Mouse (Mus musculus): ENCODE measurements at regions not wholly inside any gene's neighbourhood (a gene's known extent, or its start where the extent isn't known, plus 50 kb on each side); places are given as distances from the start of the nearest gene placed in this dataset.

GRCm38 (mm10) chr5:28943571-28944316 is 252.0 kb upstream of the Rnf32 start:
- in situ Hi-C loops (cut with MboI; ENCODE audit: low pct_unique_long_range_greater_than_20kb in 1 of 2, low sequenced_read_pairs in 2 of 2, unreplicated experiment in 1 of 2) = no loop called here

DNA sequence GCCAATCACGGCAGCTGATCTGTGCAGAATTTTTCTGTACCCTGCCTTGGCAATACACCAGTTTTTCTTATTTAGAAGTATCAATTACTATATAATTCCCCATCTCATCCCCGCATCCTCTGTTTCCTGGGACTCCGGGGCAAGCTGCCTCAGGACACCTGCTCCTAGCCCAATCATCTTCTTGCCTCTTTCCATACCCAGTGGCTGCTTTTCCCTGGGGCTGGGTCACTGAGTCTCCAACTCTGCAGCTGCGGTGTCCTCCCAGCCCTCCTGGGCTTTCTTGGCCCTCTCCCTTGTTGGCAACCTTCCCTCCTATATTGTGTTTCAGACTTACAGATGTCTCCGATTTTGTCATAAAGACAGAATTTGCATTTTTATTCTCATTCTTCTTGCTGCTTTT is 254.8 kb upstream of the Rnf32 start:
- in situ Hi-C loops (cut with MboI; ENCODE audit: low pct_unique_long_range_greater_than_20kb in 1 of 2, low sequenced_read_pairs in 2 of 2, unreplicated experiment in 1 of 2) = no loop called here

DNA sequence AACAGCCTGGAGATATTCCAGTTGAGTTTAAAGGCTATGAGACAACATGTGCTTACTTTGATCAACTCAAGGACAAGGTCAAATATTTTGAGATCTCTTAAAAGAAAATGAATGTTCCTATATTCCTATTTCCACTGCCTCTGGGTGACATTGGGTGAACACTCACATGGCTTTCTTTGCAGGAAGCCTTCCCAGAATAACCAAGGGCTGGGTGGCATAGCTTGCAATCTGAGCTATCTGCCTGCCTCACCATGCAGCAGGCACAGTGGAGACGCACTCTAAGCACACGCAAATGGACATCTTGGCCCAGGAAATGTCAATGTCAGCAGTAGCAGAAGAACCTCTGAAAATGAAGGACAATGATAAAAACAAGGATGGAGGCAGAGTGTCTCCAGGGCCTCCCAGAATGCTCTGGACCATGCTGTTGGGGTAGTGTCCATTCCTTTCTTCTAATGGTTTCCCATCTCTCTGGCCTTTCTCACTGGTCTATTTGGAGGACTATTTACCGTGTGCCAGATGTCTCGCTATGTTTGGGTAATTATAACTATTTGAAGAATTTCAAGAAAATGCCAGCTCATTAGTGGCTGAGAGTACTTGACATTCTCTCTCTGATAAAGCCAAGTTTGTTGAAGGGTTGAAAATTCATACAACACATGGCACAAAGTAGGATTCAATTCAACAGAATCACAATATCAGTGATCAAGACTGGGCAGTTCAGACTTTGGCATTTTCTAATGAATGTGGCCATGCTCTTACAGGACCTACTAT is 276.3 kb upstream of the Rnf32 start:
- in situ Hi-C loops (cut with MboI; ENCODE audit: low pct_unique_long_range_greater_than_20kb in 1 of 2, low sequenced_read_pairs in 2 of 2, unreplicated experiment in 1 of 2) = no loop called here

GRCm38 (mm10) chr5:28904500-28904899 is 291.3 kb upstream of the Rnf32 start:
- in situ Hi-C loops (cut with MboI; ENCODE audit: low pct_unique_long_range_greater_than_20kb in 1 of 2, low sequenced_read_pairs in 2 of 2, unreplicated experiment in 1 of 2) = no loop called here

GRCm38 (mm10) chr5:28903805-28904320 is 291.9 kb upstream of the Rnf32 start:
- in situ Hi-C loops (cut with MboI; ENCODE audit: low pct_unique_long_range_greater_than_20kb in 1 of 2, low sequenced_read_pairs in 2 of 2, unreplicated experiment in 1 of 2) = no loop called here

- in situ Hi-C loops (cut with MboI; ENCODE audit: low pct_unique_long_range_greater_than_20kb in 1 of 2, low sequenced_read_pairs in 2 of 2, unreplicated experiment in 1 of 2) = no loop called here
Measured at GRCm38 (mm10) chr5:28892703-28893249, 303.0 kb upstream of the Rnf32 start.

DNA sequence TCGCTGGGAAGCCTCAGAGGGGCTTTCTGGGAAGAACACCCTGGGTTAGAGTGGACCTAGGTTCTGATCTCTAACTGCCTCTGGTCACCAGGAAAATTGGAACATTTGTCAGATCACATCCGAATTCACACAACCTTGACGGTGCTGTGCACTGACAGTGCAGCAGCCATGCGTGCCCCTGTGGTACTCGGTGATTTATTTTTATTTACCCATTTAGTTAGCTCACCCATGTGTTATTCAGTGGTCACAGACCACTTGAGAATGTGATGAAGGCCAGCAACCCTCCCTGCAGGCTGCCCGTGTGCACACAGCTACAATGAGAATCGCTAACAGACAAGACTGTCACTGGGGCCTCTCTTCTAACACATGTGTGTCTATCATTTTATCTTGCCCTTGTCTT is 303.8 kb upstream of the Rnf32 start:
- in situ Hi-C loops (cut with MboI; ENCODE audit: low pct_unique_long_range_greater_than_20kb in 1 of 2, low sequenced_read_pairs in 2 of 2, unreplicated experiment in 1 of 2) = no loop called here

DNA sequence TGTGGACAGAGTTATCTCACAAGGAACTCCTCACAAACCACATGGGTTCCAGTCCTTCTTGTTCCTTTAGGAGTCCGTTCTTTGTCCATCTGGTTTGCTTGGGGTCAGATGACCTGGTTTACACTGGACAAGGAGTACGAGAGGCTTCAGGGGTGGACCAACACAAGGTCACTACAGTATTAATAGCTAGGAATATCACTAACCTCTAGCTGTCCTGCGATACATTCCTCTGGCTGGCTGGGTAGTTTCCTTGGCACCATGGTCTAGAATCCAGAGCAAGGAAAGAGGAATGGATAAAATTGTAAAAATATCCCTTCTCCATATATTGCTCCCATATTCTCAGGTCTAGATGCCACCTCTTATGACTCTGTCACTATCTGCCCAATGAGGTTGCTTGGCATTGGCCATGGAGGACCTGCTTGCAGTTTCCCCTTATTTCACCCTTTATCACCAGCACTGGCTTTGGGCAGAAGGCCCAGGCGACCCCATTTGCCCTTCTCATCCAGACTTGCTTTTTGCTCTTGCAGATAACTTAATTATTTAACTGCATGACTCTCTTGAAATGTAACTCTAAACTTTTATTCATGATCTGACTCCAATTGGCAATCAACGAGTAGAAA is 310.9 kb upstream of the Rnf32 start:
- in situ Hi-C loops (cut with MboI; ENCODE audit: low pct_unique_long_range_greater_than_20kb in 1 of 2, low sequenced_read_pairs in 2 of 2, unreplicated experiment in 1 of 2) = no loop called here

- in situ Hi-C loops (cut with MboI; ENCODE audit: low pct_unique_long_range_greater_than_20kb in 1 of 2, low sequenced_read_pairs in 2 of 2, unreplicated experiment in 1 of 2) = no loop called here
Measured at GRCm38 (mm10) chr5:28876199-28876598, 319.6 kb upstream of the Rnf32 start.

- in situ Hi-C loops (cut with MboI; ENCODE audit: low pct_unique_long_range_greater_than_20kb in 1 of 2, low sequenced_read_pairs in 2 of 2, unreplicated experiment in 1 of 2) = no loop called here
Measured at GRCm38 (mm10) chr5:28873600-28874265, 322.1 kb upstream of the Rnf32 start.

- in situ Hi-C loops (cut with MboI; ENCODE audit: low pct_unique_long_range_greater_than_20kb in 1 of 2, low sequenced_read_pairs in 2 of 2, unreplicated experiment in 1 of 2) = no loop called here
Measured at GRCm38 (mm10) chr5:28859604-28860371, 336.0 kb upstream of the Rnf32 start.

- in situ Hi-C loops (cut with MboI; ENCODE audit: low pct_unique_long_range_greater_than_20kb in 1 of 2, low sequenced_read_pairs in 2 of 2, unreplicated experiment in 1 of 2) = no loop called here
Measured at GRCm38 (mm10) chr5:28838141-28838925, 357.5 kb upstream of the Rnf32 start.

DNA sequence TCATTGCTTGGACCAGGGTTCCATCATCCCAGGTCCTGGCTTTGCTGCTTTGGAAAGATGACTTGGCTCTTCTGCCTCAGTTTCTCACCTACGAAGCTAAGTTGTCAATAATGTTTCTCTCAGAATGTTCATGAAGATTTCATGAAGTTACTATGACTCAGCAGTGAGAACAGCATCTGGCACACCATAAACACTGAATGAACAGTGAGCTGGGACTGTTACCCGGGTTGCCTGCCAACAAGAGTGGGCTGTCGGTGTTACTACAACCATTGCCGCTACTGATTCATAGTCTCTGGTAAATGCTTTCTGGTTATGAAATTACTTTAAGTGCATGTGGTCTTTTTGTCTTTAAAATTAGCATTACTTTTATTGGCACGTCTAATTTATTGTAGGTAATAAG is 352.0 kb upstream of the Shh start:
- in situ Hi-C loops (cut with MboI; ENCODE audit: low pct_unique_long_range_greater_than_20kb in 1 of 2, low sequenced_read_pairs in 2 of 2, unreplicated experiment in 1 of 2) = no loop called here

DNA sequence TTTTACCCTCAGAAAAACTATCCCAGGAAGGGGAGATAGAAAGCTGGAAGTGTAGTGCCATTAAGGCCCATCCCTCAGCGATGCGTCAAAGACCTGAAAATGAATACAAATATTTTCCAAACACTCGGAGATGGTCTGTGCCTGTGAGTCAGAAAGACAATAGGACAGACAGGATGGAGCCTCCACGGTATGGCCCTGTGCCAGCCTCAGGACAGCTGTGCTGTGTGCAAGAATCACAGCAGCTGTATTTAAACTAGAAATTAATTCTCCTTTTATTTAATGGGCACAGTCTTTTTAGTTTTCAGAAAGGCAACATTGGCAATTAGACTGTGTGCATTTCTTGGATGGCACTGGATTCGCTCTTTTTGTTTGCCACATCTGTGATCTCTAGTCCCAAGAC is 340.9 kb upstream of the Shh start:
- in situ Hi-C loops (cut with MboI; ENCODE audit: low pct_unique_long_range_greater_than_20kb in 1 of 2, low sequenced_read_pairs in 2 of 2, unreplicated experiment in 1 of 2) = no loop called here

DNA sequence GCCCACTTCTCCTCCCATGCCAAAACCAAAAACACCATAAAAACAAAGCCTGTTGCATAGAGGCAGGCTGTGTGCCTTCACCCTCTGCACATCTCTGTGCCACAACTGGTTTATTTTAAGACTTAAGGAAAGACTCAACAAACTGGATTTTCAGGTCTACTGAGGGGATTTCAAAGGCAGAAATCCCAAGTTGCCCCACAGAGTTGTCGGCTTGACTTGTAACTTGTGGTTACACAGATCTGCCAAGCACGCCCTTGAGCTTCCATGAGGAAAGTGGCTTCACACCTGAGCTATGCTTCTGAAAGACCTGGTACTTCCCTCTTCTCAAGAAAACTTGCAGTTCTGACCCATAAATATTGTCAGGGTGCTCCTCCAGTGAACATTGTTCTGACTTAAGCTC is 332.4 kb upstream of the Shh start:
- in situ Hi-C loops (cut with MboI; ENCODE audit: low pct_unique_long_range_greater_than_20kb in 1 of 2, low sequenced_read_pairs in 2 of 2, unreplicated experiment in 1 of 2) = no loop called here

DNA sequence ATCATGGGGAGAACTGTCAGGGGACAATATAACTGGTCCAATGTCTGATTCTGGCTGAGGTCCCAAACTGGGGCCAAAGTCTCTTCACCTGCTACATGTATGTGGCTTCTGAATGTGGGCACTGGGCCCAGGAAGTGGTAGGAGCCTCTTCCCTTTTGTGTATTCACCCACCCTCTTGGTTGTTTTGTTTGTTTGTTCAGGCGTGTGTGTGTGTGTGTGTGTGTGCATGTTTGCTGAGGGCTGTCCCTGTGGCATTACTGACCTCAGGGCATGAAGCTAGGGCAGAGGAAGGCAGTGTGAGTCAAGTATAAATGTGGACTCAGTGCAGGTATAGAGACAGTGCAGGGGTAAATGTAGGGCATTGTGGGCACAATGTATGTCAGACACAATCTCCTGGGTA is 331.3 kb upstream of the Shh start:
- in situ Hi-C loops (cut with MboI; ENCODE audit: low pct_unique_long_range_greater_than_20kb in 1 of 2, low sequenced_read_pairs in 2 of 2, unreplicated experiment in 1 of 2) = no loop called here

- in situ Hi-C loops (cut with MboI; ENCODE audit: low pct_unique_long_range_greater_than_20kb in 1 of 2, low sequenced_read_pairs in 2 of 2, unreplicated experiment in 1 of 2) = no loop called here
Measured at GRCm38 (mm10) chr5:28795130-28795758, 328.2 kb upstream of the Shh start.

Measured in mouse embryonic stem cell (cell line).